Mouse (Mus musculus) bone marrow, adult 2 months (tissue): ENCODE measurements around the gene Exosc2. TPM values are rescaled to one million over a fixed set of nuclear protein-coding genes. Genes with fewer than 3 reads are reported as not detected.

Source experiments
- H3K27ac ChIP-seq: fragments of 200-500 bp; 2 replicates; pipeline ENCODE4 v1.5.1; 2012; ENCODE audit warnings: low read depth, mild to moderate bottlenecking, control low read depth, inconsistent platforms, low read length; ENCODE audit not compliant: control insufficient read depth, poor library complexity, insufficient read depth
- H3K4me1 ChIP-seq: fragments of 200-500 bp; 2 replicates; pipeline ENCODE4 v1.6.1; 2011; ENCODE audit warnings: low read length; ENCODE audit not compliant: control insufficient read depth, insufficient read depth
- H3K4me3 ChIP-seq: fragments of 200-500 bp; replicated peaks from 2 replicates; pipeline ENCODE3; 2011; ENCODE audit warnings: mild to moderate bottlenecking, low read depth, low read length, control low read depth; ENCODE audit not compliant: control insufficient read depth
- CTCF ChIP-seq: fragments of 200-500 bp; IDR thresholded peaks from 2 replicates; pipeline ENCODE4 v1.5.1; 2011; ENCODE audit warnings: low read length, control low read depth; ENCODE audit not compliant: control insufficient read depth, insufficient read depth
- POLR2A ChIP-seq: fragments of 200-500 bp; IDR thresholded peaks from 2 replicates; pipeline ENCODE4 v1.6.1; 2011; ENCODE audit warnings: low read depth, mild to moderate bottlenecking, control low read depth, low read length, borderline replicate concordance; ENCODE audit not compliant: control insufficient read depth
- WGBS: fragments of 180-500 bp; shearing (Covaris S2); methylation state at CpG from one replicate; pipeline ENCODE4 v1.1.7; 2018; 5-methylcytosine and 5-hydroxymethylcytosine counted together
- polyA plus RNA-seq: library from polyadenylated mRNA; stranded (reverse); fragments of >200 nt; gene quantifications from 2 replicates; pipeline ENCODE4 v1.2.4, GENCODE M21; 2011; ENCODE audit warnings: low replicate concordance; ENCODE audit not compliant: missing spikeins, insufficient read depth, insufficient read length

Gene Exosc2
- polyA plus RNA-seq, 1 experiment = 36.0 TPM

DNA sequence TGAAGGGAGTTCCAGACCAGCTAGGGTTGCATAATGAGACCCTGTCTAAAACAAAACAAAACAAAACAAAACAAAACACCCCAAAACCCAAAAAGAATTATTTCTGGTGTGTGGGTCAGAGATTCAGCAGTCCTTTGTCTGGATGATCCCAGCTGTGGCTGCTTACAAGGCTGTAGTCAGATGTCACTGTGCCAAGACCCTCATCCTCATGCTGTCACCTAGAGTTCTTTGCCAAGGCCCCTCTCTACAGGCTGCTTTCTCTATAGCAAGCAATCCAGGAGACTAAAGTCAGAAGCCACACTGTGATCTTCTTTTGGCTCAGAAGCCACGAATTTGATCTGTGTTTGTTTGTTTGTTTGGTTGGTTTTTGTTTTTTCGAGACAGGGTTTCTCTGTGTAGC, 42.2 kb downstream of the Exosc2 start:
- no peaks in the 10 kb centered on the region for H3K4me1 ChIP-seq
- WGBS = 72% methylated on average over 2 of the region's 2 CpGs
- no peak for TF ChIP-seq POLR2A
- no peak overlapping the region for H3K27ac ChIP-seq
- no peak overlapping the region for H3K4me3 ChIP-seq

DNA sequence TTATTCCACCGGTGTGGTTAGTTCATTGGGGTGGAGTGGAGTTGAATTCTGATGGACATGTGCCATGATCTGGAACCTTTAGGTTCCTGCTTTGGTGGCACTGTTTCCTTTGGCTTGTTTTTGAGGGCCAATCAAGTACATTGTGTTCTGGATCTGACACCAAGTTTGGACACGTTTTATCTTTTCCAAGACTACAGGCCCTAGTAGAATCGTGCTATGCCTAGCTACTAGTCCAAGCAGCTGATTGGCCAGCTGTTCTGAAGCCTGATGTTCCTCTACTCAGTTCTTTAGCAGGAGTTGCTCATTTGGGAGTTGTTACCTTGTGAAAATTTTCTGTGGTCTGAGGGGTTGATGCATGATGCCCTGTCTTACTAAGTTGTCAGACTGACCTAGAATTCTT, 43.3 kb downstream of the Exosc2 start:
- TF ChIP-seq CTCF (no peak), POLR2A (no peak)
- 69% methylated on average over 3 of the region's 3 CpGs for WGBS
- Histone ChIP-seq H3K4me3 (no peak overlapping the region), H3K4me1 (no peaks in the 10 kb centered on the region), H3K27ac (no peak overlapping the region)

DNA sequence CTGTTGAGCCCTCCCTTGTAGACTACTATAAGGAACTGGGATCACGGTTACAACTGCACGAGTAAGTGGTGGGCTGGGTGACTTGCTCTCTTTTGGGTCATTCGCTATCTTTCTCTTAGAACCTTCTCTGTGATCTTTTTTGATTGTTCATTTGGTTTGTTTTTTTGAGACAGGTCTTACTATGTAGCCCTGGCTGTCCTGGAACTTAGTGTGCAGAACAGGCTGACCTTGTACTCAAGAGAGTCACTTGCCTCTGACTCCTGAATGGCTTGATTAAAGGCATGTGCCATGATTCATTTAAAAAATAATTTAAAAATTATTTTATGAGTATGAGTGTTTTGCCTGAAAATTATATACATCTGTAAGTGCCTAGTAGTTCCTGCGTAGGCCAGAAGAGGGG, 44.3 kb downstream of the Exosc2 start:
- Histone ChIP-seq H3K4me1 (no peaks in the 10 kb centered on the region), H3K27ac (no peak overlapping the region), H3K4me3 (no peak overlapping the region)
- WGBS = 88% methylated on average over 4 of the region's 4 CpGs
- TF ChIP-seq POLR2A (no peak), CTCF (no peak)

DNA sequence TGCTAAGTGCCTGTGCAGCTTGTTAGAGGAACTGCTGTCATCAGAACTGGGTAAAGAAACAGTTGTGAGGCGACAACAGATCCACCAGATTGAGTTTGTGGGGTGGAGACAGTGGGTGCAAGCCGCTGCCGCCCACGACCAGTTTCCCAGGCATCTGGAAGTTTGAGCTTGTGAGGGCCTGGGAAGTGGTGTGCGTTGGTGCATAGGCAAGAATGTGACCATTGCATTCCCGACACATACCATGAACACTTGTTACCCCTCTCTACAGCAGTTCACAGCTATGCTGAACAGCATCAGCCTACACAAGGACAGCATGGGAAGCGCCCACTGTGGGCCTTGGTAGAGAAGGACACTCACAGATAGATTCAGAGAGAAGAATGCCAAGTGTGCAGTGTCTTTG, 45.5 kb downstream of the Exosc2 start:
- Histone ChIP-seq H3K27ac (no peak overlapping the region), H3K4me3 (no peak overlapping the region), H3K4me1 (no peaks in the 10 kb centered on the region)
- TF ChIP-seq CTCF (no peak), POLR2A (no peak)
- WGBS = 86% methylated on average over 7 of the region's 7 CpGs

DNA sequence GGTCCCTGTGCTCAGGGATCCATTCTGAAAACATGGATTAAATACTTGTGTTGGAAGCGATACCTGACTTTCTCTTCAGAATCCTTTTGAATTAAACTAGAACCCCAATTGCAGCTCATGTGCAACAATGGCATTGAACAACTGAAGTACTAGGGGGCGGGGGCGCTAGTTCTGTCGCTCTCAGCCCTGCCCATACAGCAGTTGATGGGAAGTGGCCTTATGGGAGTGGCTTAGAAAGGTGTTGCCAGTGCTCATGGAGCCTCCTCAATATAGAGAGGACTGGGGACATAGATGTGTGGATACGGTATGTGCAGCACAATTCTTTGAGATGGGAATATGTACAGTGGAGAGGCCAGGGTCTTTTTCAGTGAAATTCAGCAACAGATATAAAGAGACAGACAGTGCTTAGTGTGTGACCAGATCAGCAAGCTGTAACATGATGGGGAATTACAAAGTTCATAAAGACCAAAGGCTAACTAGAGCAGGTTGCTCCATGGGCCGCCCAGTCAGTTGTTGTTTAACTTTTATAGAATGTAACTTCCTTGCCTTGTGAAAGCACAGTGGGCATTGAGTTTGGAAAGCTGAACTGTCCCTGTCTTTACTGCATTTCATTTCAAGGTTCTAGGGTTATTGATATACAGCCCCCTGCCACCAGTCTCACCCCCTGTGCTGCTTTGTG, 48.8 kb downstream of the Exosc2 start:
- H3K27ac ChIP-seq = no peak overlapping the region
- no peak for TF ChIP-seq POLR2A
- TF ChIP-seq CTCF = no peak
- no peak overlapping the region for H3K4me3 ChIP-seq
- no peaks in the 10 kb centered on the region for H3K4me1 ChIP-seq
- 81% methylated on average over 6 of the region's 6 CpGs for WGBS

DNA sequence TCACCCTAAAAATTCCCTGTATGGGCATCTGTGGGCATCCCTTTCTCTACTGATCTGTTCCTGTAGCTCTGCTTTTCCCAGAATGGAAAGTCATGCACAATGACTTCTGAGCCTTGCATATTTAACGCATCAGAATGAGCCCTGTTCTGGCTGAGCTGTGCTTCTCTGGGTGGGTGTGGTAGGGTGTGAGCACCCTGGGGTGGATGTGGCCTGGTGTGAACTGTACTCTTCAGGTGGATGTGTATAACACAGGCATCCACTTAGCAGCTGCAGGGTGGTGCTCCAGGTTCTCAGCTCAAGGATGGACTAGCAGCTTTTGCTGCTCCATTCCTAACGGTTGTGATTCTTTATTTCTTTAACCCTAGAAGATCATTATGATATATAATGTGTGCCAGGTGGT, 49.4 kb downstream of the Exosc2 start:
- no peak overlapping the region for H3K4me3 ChIP-seq
- H3K4me1 ChIP-seq = no peaks in the 10 kb centered on the region
- 86% methylated on average over 2 of the region's 2 CpGs for WGBS
- TF ChIP-seq POLR2A (no peak), CTCF (no peak)
- no peak overlapping the region for H3K27ac ChIP-seq

DNA sequence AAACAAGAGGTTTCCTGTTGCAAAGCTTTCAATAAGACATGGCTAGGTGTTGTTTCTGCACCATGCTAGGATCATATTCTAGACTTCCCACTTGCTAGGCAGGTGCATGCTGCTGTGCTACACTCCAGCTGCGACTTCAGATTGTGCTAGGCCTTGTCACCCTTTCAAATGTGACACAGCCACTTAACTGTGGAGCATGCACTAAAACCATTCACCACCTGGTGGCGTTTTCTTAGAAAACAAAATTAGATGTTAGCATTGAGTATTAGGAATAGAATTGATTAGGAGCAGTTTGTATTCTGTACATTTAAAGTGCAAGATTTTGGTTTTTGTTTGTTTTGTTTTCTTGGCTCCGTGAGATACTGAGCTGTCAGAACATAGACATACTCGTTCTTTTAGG, 50.3 kb downstream of the Exosc2 start:
- Histone ChIP-seq H3K27ac (no peak overlapping the region), H3K4me3 (no peak overlapping the region), H3K4me1 (no peaks in the 10 kb centered on the region)
- TF ChIP-seq POLR2A (no peak), CTCF (no peak)
- WGBS = 72% methylated on average over 4 of the region's 4 CpGs

DNA sequence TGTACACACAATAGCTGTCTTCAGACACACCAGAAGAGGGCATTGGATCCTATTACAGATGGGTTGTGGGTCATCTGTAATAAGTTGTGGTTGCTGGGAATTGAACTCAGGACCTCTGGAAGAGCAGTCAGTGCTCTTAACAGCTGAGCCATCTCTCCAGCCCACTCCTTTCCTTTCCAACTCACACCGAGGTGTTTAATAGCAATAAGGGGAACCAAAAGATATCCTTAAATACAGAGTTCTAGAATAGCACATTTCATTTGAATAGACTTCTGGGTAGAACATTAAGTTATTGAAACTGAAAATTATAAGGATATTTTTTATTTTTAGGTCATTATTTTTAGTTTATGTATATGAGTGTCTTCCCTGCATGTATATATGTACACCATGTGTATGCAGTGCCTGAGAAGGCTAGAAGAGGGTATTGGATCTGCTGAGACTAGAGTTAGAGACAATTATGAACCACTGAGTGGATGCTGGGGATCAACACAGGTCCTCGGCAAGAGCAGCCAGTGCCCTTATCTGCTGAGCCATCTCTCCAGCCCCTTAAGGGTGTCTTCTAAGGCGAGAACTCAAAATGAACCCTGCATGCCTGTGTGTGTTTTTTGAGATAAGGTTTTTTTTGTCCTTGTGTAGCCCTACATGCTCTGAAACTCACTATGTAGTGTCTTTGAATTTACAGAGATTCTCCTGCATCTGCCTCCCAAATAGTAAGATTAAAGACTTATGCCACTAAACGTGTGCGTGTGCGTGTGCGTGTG, 54.4 kb downstream of the Exosc2 start:
- TF ChIP-seq CTCF (no peak), POLR2A (no peak)
- Histone ChIP-seq H3K4me3 (no peak overlapping the region), H3K27ac (no peak overlapping the region), H3K4me1 (no peaks in the 10 kb centered on the region; the same call in 1 of the 2 replicates)
- 77% methylated on average over 7 of the region's 7 CpGs for WGBS

DNA sequence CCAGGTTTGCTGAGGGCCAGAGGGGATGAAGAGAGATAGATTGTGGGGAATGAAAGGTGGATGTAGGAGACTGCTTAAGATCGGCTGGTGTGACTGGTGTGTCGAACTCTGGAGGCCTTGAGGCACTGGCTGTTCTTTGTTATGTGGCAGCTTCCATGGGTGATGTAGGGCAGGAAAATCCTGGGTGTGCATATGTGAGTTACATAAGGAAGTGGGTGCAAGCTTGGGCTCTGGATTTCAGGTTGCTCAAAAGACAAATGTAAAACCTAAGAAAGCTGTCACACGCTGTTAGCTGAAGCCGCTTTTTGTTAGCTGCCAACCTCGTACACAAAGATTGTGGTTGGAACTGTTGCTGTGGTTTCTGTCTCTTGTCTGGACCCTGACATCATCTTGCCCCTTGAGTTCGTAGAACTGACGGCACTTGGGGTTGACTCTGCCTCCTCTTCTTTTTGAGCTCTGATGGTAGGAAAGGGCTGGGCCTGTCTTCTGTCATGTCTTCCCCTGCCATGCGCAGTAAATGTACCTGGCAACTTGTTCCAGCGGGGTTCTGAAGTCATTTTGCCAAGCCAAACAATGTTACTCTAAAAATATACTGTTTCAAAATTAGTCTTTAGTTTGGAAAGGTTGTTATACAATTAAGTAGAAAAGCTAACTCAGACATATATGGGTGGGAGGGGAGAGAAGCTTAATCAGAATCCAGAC, 57.2 kb downstream of the Exosc2 start:
- 64% methylated on average over 9 of the region's 9 CpGs for WGBS
- no peaks in the 10 kb centered on the region; the same call in 1 of the 2 replicates for H3K4me1 ChIP-seq

More for the DNA sequence above, 57.2 kb downstream of the Exosc2 start:
- Histone ChIP-seq H3K27ac (no peak overlapping the region), H3K4me3 (no peak overlapping the region)
- TF ChIP-seq CTCF (no peak), POLR2A (no peak)
